Mouse (Mus musculus) spleen, embryonic (tissue): ENCODE data around the gene Scfd2.

Source experiments
- CTCF ChIA-PET: fragments of 350-600 bp; sonication (Branson Sonifier 250); formaldehyde crosslinking; loops from one replicate; lab custom pipeline; 2022; lab: Charles Lee

Scfd2 gene

GRCm38 (mm10) chr5:74244406-74245019 is 287.0 kb downstream of the Scfd2 start:
- CTCF ChIA-PET = interaction anchor here (0.6 kb wide), 1 partner anchor 36 kb away, joined by 3 read pairs; no protein-coding TSS in a partner anchor

- CTCF ChIA-PET = no interaction called here
These were observed 288.9 kb downstream of the Scfd2 start for GRCm38 (mm10) chr5:74242654-74243053.

- CTCF ChIA-PET = no interaction called here
These were observed 290.5 kb downstream of the Scfd2 start for GRCm38 (mm10) chr5:74240926-74241680.

DNA sequence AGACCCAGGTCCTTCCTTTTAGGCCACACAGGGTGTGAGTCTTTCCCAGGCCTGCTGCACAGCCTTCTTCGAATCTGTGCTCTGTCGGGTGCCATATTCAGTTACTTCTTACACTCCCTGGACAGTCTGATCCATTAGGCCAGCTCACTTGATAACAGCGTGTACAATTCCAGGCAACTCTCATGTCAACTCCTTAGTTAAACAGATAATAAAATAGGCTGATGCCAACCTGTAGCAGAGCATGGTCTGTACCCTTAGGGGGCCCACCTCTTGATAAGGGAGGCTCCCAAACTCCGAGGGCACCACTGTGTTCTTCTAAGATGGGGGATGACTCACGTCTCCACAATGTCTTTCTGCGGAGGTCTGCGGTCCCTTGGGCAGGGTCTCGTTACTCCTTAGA is 291.3 kb downstream of the Scfd2 start:
- CTCF ChIA-PET = interaction anchor here (0.6 kb wide), 1 partner anchor 15 kb away, joined by 12 read pairs; no protein-coding TSS in a partner anchor

DNA sequence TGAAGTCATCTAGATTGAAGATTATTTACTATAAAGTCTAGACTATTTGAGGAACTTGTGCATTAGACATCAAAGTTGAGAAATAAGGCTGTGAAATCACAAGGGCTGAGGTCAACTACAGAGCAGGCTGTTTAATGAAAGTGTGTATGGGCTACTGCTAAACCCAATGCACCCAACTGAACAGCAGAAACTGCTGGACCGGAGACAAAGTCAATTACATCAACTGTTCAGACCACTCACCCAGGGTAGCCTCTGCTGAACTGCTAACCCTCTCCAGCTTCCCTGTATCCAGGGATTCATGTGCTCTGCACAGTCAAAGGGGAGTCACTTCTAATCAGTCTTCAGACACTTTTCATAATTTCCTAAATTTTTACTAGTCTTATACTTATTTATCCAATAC is 292.2 kb downstream of the Scfd2 start:
- CTCF ChIA-PET = interaction anchor here (0.6 kb wide), 1 partner anchor 16 kb away, joined by 12 read pairs; no protein-coding TSS in a partner anchor

DNA sequence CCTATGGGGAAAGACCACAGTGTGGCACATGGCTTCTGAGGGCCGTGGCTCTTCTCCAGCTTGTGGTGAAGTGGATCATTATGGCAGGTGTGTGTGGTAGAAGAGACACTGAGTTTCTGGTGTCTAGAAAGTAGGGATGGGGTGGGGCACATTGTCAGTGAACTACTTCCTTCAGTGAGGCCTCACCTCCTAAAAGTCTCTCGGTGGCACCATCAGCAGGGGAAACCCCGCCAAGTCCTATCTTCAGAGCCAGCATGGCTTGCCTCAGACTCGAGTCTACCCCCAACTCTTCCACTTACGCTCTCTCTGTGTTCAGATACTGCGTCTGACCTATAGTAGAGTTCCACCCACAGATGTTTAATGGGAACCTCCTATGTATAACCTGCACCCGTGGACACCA is 297.8 kb downstream of the Scfd2 start:
- CTCF ChIA-PET = no interaction called here

- CTCF ChIA-PET = interaction anchor here (0.6 kb wide), 1 partner anchor 35 kb away, joined by 3 read pairs; no protein-coding TSS in a partner anchor
These were observed 301.0 kb downstream of the Scfd2 start for GRCm38 (mm10) chr5:74230525-74230924.

GRCm38 (mm10) chr5:74229775-74230413 is 301.7 kb downstream of the Scfd2 start:
- CTCF ChIA-PET = no interaction called here

DNA sequence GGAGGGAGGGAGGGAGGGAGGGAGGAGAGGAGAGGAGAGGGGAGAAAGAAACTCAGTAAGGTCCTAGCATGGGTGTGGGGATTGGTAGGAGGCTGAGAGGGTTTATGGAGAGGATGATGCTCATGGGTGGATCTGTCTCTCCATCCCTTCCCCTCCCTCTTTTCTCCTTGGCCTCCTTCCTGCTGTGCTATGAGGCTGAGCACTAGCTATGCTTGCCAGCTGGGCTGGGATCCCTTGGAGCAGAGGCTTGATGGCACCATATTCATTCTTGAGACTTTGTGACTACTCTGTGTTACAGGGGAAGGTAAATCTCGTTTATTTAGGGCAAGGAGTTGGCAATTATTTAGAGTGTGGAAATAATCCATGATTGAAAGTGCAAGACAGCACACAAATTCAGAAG is 302.6 kb downstream of the Scfd2 start:
- CTCF ChIA-PET = no interaction called here

DNA sequence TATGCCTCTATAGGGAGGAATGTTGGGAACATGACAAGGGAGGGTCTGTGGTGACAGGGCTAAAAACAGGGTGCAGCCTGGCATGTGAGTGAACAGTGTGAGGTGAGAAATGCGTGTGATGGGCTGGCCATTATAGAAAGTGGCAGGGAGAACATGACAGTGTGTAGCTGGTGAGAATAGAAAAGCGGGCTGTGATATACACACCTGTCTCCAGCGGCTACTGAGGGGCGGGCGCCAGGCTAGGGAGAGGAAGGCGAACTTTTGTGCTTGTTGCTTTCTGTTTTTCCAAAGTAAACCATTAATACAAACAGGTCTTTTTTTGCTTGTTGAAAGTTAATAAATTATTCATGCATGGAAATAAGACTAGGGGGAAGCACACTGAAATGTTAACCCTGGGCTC is 304.2 kb downstream of the Scfd2 start:
- CTCF ChIA-PET = interaction anchor here (0.5 kb wide), 1 partner anchor 311 kb away, joined by 4 read pairs; no protein-coding TSS in a partner anchor

- CTCF ChIA-PET = no interaction called here
These were observed 305.4 kb downstream of the Scfd2 start for GRCm38 (mm10) chr5:74226183-74226582.

GRCm38 (mm10) chr5:74224480-74224879 is 307.1 kb downstream of the Scfd2 start:
- CTCF ChIA-PET = no interaction called here

DNA sequence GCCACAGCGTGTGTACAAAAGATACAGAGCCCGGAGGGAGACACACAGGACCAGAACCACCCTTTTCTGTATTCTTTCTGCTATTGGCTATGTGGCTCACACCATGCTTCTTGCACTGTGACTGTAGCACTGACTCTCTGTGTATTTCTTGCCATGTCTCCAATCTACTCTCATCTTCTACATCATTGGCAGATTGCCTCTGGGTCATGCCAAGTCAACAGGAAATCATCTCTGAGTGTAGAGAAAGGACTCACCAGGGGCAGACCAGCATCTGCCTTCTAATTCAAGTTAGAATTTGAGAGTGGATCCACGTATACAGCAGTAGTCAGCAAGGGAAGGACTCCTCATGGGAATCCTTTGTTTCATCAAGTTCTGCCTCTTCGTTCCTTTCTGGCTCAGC is 308.9 kb downstream of the Scfd2 start:
- CTCF ChIA-PET = no interaction called here

DNA sequence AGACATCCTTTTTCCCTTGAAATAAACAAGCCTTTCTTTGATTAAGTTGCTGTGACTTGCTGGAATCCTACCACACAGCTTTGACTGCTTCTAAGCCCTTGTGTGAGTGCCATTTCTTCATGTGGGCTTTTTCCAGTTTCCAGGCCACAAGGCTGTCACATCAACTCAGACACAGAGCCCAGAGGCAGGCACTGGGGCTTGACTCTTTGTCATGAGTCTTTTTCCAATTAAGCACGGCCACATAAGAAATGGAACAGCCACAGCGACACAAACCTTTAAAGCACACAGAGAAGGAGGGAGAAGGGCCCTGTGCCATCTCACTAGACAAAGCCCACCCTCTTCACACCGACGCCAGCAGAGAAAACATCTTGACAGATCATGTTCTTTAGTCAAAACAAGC is 313.0 kb downstream of the Scfd2 start:
- CTCF ChIA-PET = no interaction called here

GRCm38 (mm10) chr5:74215125-74215524 is 316.4 kb downstream of the Scfd2 start:
- CTCF ChIA-PET = interaction anchor here (0.5 kb wide), 1 partner anchor 81 kb away, joined by 4 read pairs; no protein-coding TSS in a partner anchor

GRCm38 (mm10) chr5:74214501-74215110 is 317.0 kb downstream of the Scfd2 start:
- CTCF ChIA-PET = interaction anchor here (0.5 kb wide), 1 partner anchor 80 kb away, joined by 4 read pairs; no protein-coding TSS in a partner anchor

DNA sequence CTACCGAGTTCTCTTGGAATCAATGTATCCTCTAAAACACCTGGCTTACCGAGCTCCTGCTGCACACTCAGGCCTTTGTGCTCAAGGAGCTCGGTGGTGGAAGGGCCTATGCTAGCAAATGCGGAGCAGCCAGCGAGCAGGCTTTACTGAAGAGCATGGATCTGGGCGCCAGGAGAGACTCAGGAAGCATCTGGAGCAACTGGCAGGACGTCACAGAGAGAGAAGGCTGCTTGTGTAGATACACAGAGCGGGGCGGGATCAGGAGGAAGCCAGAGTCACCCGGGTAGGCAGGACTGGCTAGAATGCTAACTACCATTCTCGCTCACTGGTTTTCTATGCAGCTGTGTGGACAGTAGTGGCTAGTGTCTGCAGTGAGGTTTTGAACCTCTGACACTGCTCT is 320.2 kb downstream of the Scfd2 start:
- CTCF ChIA-PET = interaction anchor here (0.6 kb wide), 1 partner anchor 74 kb away, joined by 4 read pairs; no protein-coding TSS in a partner anchor

- CTCF ChIA-PET = no interaction called here
These were observed 321.9 kb downstream of the Scfd2 start for GRCm38 (mm10) chr5:74209640-74210039.

GRCm38 (mm10) chr5:74208438-74208837 is 323.1 kb downstream of the Scfd2 start:
- CTCF ChIA-PET = no interaction called here

- CTCF ChIA-PET = no interaction called here
These were observed 324.4 kb downstream of the Scfd2 start for GRCm38 (mm10) chr5:74207209-74207608.

DNA sequence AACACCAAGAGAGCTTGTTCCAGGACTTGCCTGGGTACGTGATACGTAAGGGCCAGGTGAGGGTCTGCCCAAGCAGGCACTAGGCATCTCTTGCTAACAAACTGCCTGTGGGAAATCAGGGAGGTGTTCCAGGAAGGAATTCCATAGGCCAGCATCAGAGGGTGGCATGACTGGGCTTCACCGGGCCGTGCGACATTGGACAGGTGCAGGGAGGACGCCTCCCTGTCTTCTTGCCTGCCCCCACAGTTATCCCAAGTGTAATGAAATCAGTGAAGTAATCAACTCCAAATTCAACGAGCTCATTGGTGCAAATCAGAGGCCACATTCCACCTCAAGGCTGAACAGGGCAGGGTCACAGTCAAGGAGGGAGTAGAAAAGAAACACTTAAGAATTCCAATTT is 324.9 kb downstream of the Scfd2 start:
- CTCF ChIA-PET = no interaction called here

- CTCF ChIA-PET = no interaction called here
These were observed 325.5 kb downstream of the Scfd2 start for GRCm38 (mm10) chr5:74206038-74206437.
